Mouse (Mus musculus) cerebellum, adult 2 months (tissue): ENCODE measurements around the gene 4930524J08Rik.

Experiments used
- CTCF ChIP-seq: fragments of 200-500 bp; IDR thresholded peaks from 2 replicates; pipeline ENCODE4 v1.5.1; 2011; ENCODE audit warnings: low read depth, mild to moderate bottlenecking, control low read depth, low read length, moderate library complexity, borderline replicate concordance; ENCODE audit not compliant: insufficient read depth
- POLR2A ChIP-seq: fragments of 200-500 bp; IDR thresholded peaks from 2 replicates; pipeline ENCODE4 v1.6.1; 2011; ENCODE audit warnings: low read length, control low read depth, borderline replicate concordance; ENCODE audit not compliant: insufficient read depth

DNA sequence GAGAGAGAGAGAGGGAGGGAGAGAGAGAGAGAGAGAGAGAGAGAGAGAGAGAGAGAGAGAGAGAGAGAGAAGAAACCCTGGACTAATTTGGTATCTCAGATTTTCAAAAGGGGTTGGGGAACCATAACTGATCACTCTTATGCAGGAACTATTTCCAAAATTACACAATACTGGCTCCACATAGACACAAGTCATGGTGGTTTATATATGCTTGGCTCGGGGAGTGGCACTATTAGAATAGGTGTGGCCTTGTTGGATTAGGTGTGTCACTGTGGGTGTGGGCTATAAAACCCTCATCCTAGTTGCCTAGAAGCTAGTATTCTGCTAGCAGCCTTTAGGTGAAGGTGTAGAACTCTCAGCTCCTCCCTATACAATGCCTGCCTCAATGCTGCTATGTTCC, 46.0 kb downstream of the 4930524J08Rik start:
- TF ChIP-seq POLR2A (no peak), CTCF (no peak)
